Mouse (Mus musculus): ENCODE data around the gene Dab2ip.

GRCm38 (mm10) chr2:35540798-35541197 is 17.3 kb upstream of the Dab2ip start:
- TF ChIP-seq CTCF (IDR thresholded peaks at IDR 0.05; ENCODE audit: low read depth, low read length): no peak
- no peak for TF ChIP-seq POLR2A (IDR thresholded peaks at IDR 0.05; ENCODE audit: extremely low read depth, insufficient read depth, low read length)

Measured in liver, adult 2 months (tissue).